Mouse (Mus musculus) right cerebral cortex, adult 2 months (tissue): ENCODE results near the gene Sbno2.

Source experiments
- DNase-seq, 2 experiments: peaks; one replicate each; pipeline ENCODE4 v3.0.0; 2021 to 2022; ENCODE audit warnings: low spot score in 2 of 2

Gene Sbno2

DNA sequence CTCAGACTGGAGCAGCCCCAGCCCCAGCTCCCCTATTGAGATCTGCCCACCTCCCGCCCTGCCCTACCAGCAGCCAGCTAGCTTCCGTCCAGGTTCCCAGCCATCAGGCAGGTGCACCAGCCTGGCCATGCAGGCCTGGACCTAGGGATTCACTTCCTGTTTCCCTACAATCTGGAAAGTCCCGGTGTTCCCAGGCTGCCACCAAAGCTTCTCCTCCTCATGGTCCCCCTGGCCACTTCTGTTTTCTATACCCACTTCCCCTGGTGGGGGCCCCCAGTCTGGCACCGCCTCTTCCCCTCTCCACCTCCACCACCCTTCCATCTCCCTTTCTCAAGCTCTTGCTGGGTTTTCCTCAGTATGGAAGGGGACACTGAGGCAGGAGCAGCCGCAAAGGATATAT, at the start of gene Sbno2:
Gene Sbno2, minus strand, starts transcription at position 112 of the 400 bp plus-strand sequence.
- DNase-seq, result no peak

DNA sequence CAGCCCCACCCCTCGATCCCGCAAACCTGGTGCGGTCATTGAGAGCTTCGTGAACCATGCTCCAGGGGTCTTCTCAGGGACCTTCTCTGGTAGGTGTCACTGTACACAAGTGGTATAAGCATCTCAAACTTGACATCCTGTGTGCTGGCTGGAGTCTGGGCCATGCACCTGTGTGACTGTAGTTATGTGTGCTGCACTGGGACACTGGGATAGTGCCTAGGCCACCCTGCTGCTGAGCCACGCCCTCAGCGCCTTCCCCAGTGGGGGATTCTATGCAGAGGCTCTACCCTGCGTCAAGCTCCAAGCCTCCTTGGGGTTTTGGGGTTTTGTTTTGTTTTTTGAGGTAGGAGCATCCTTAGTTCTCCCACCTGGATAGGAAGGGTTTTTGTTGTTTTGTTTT, 49.0 kb upstream of the Sbno2 start:
- DNase-seq, result no peak

DNA sequence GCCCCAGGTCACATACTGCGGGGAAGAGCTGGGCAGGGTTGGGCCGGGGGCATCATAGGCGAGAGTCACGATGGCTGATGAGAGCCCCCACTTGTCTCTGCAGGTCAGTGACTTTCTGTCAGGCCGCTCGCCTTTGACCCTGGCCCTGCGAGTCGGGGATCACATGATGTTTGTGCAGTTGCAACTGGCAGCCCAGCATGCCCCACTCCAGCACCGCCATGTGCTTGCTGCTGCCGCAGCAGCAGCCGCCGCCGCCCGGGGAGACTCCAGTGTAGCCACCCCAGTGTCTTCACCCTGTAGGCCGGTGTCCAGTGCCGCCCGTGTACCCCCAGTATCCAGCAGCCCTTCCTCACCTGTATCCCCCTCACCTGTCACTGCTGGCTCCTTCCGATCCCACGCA, 48.3 kb upstream of the Sbno2 start:
- no peak for DNase-seq

DNA sequence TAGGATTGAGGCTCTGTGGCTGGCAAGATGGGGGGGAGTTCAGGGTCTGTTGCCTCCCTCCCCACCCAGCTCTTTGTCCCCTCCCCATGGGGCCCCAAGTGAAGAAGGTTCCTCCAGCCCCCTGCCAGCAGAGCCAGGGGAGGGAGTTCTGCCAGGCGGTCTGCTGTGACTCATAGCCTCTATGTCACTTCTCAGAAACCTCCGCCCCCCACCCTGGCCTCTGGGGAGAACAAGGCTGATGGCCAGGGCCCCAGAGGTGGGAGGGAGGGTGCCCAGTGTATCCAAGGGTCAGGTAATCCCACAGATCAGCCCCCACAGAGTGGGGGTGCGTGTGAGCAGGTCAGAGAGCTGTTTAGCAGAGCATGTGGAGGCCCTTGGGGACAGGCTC, 47.5 kb upstream of the Sbno2 start:
- peak; percentile 26 to 27 for DNase-seq

DNA sequence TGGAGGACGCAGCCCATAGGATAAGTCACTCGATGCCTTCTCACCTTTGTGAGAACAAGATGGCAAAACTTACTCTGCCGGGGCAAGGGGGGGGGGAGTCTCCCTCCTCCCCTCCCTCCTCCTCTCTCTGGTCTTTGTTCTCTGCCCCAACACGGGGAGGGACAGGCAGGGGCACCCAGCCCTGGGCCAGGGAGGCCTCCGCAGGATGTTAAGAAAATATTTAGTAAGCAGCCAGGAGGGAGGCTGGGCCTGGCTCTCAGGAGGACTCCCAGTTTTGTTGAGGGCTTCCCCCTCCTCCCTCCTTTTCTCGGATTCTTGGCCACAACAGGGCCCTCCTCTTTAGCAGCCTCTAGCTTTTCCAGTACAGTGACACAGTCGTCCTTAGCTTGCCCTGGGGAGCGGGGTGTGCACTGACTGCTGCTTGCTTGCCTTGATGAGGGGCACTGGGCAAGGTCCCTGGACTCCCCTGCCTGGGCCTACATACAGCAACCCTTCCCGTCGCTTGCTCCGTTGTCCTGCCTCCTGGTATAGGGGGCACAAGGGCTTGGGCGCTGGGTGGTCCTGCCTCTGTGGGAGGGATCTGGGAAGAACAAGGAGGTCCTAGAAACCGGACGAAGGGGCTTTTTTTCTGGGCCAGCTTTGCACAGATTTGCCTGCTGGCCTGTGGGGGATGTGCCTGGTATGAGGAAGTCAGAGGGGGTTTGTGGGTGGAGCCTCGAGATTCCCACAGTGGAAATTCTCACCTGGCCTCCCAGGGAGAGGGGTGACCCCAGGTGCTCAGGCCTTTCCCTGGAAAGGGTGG, 46.9 kb upstream of the Sbno2 start:
- no peak for DNase-seq

DNA sequence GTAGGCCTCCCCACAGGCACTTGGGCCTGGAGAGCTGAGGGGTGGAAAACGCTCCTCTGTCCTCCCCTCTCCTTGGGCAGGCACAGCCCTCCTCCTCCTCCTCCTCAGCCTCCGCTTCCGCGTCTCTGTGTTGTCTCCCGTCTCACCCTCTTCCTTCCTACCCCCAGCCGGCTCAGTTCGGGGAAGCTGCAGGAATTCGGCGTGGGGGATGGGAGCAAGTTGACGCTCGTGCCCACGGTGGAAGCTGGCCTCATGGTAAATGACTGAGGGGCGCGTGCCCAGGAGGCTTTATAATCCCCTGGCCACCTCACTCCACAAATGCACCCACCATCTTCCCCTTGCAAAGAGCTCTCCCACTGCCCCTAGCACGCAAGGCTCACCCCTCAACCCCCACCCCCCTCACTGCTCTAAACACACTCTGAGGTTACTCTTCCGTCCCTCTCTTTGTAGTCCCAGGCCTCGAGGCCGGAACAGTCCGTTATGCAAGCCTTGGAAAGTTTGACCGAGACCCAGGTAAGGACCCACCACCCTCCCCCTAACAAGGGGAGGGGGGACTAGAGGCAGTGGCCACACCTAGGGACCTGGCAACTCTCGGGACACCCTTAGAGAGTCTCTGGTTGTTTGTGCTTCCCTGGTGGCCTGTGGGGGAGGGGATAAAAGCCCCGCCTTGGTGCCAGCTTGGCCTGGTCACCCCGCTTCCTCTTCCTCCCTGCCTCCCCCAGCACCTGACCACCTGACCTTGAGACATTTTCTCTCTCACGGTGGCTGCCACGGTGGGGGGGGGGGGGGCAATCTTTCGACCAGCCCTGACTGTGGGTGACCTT, 46.1 kb upstream of the Sbno2 start:
- peak in 1 of 2 experiments; percentile 74 for DNase-seq

DNA sequence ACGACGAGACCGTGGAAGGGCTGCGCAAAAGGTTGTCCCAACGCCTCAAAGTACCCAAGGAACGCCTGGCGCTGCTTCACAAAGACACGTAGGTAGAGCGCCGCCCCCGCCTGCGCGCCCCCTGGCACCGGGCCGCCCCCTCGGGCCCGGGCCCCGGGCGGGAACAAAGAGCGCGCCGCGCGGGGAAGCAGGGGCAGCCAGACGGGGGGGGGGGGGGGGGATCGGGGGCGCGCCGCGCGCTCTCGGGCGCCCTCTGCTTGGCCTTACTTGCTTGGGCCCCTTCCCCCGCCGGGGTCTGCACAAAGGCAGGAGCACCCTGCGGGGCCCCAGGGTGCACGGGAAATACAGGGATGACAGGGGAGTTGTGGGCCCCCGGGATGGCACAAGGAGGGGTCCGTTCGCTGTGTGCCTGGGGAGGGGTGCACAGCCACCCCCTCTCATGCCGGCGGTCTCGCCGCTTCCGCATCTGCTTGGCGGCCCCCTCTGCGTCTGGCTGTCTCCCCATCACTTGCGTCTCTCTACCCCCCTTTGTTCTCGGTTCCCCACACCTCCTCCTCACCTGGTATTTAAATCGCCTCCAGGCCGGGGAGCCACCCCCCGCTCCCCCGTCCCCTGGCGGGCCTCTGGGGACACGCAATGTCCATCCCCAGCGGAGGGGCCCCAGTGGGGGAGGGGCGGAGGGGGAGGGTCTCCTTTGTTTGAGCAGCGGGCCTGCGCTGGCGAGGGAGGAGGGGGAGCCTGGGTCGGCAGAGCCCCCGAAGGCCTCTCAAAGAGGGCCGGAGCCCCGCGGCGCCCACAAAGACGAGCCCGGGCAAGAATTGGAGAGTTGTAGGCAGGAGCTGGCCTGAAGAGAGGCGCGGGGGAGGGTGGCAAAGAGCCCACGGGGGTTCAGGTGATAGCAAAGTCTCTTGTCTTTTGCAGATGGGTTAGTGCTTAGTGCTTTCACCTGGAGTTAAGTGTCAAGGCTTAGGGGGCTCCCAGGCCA, 45.1 kb upstream of the Sbno2 start:
- peak; percentile 38 to 43 for DNase-seq

DNA sequence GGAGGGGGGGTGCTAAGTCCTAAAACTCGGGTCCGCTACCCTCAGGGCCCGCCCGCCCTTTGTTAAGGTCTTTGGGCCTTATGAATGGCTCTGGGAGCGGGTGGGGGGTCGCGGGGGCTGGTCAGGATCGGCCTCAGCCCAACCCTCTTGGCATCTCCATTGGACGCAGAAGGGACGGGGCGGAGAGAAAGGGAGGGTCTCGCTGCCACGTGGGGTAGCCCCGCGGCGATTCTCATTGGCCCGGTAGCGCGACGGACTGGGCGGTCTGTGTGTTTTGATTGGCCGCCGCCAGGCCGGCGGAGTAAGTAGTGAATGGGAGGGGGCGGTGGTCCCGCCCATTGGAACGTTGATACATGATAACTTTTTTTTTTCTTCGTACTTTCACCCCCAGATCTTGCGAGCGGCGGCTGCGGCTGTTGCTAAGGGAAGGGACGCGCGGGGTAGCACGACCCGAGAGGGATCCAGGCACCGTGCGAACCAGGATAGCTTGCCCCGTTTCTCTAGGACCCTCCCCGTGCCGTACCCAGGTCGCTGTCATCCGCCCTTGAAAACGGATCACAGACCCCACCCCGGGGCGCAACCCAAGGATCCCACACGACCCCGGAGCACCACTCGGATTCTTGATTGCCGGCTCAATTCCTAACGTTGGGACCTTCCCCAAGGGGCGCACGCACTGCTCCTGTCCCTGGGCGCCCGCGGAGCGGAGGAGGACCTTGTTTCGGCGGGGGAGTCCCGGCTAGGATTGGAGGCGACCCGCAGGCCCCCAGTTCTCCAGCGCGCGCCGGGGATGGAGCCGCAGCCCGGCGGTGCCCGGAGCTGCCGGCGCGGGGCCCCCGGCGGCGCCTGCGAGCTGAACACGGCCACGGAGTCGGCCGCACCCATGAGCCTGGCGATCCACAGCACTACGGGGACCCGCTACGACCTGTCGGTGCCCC, 44.2 kb upstream of the Sbno2 start:
- peak; percentile 97 to 98 for DNase-seq

DNA sequence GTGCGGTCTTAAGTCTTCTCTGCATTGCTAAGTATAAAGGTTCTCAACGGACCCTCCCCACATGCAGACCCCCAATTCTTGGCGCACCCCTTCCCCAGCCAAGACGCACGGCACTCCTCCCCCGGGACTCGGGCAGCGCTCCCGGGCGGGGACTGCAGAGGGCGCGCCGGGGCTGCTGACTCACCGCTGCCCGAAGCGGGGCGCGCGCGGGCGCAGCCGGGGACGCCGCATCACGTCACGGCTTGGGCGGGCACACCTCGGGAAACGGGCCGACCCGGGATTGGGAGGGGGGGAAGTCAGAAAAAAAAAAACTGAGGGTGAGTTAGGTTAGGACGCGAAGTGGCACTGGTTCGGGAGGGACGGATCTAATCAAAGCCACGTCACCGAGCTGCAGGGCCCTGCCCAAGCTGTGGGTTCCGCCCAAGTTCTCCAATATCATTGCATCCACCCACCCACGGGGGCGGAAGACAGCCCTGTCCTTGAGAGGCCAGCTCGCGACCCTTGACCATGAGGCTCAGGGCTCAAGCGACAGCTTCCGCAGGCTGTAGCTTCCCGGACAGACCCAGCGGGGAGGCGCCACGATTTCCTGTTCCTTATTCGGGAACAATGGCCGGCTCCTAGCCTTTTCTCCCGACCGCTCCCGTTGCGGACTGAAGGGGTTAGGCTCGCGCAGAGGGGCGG, 43.4 kb upstream of the Sbno2 start:
- peak; percentile 90 to 91 for DNase-seq

DNA sequence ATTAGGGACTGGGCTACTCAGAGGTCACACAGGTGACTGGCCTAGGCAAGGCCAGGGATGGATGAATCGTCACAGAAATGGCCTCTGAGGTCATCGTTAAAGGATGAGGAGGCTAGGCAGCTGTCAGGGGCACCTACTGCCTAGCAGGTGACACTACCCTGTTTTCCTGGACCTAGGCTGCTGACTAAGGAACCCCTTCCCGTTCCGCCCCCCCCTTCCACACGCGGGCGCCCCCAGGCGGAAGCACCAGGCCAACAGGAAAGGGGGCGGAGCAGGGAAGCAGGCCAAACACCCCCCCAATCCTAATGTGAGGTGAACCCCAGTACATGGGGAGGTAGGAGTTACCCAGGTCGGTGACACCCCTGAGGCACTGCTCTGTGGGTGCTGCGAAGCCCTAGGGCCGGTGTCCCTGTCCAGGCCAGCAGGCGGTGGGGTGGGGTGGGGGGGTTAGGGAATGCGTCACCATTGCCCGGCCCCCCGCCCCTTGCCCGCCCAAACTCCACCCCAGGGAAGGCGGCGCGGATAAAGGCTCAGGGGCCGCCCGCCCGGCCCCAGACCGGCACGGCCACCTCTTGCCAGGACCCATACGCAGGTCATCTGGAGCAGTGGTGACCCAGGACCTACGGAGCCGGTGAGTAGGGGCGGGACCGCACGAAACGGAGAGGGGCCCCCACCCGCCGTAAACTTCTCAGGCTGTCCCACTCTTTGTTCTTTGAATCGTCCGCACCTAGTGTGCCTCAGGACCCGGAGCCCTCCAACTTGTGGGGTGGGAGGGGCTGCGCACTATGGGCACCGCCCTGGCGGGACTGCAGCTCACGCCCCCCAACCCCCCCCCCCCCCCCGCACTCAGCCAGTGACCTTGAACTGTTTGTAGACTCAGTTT, 42.6 kb upstream of the Sbno2 start, which contains the start of gene Midn:
Gene Midn, plus strand, starts transcription at position 554 of the 883 bp plus-strand sequence.
- DNase-seq, result peak; percentile 66 to 74

DNA sequence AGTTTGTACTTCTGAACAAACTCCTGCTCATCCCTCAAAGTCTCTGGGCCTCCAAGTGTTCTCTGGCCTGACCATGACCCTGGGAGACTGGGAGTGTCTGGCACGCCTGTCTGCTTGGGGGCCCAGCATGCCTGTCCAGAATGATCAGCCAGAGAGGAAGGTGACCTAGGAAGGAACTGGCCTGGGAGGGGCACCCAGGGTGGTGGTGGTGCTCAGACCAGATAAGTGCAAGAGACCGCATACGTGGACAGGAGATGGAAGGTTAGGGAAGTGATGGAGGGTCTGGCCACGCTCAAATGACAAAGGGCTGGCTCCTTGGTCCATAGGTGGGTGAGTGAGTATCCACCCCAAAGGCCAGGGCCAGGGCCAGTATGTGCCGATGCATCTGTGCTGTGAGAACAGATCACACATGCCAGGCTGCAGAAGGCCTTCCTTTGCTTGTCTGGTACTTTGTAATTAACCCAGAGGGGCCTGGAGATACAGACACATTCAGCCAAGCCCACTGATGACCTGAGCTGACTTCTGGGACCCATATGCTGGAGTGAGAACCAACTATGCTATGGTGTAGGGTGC, 41.9 kb upstream of the Sbno2 start:
- DNase-seq, result no peak

DNA sequence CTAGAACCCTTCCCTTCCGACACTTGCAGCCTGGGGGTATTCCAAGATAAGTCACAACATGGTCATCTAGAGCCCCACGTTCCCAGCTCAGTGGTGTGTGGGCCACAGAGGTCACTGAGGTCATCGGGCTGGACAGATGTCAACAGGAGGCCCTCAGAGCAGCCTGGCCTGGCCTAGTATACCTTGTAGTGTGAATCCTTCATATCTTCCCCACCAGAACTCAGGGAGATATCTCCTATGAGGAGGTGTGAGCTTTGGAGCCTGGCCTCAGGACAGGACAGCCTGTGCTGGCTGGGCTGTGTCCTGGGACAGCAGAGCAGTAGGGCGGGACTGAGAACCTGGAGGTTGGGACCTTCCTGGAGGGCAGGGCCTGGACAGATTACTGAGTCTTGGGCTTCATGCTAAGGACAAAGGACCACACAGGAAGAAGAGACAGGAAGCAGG, 41.2 kb upstream of the Sbno2 start:
- DNase-seq, result no peak

DNA sequence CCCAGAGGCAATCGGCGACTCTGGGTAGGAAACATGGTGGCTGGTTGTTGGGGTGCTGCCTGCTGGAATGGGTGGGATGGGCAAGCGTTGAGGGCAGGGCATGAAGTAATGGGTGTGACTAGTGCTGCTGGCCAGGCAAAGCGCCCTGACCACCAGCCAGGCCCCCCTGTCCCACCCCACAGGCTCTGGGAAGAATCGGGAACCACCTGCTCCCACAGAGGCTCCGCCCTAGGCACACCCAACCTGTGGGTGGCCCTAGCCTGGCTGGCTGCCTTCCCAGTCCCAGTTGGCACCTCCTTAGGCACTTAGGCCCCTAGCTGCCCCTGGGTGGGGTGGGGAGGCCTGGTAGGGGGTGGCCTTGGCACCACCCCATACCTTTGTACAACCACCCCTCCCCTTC, 40.5 kb upstream of the Sbno2 start:
- DNase-seq, result peak in 1 of 2 experiments; percentile 31

DNA sequence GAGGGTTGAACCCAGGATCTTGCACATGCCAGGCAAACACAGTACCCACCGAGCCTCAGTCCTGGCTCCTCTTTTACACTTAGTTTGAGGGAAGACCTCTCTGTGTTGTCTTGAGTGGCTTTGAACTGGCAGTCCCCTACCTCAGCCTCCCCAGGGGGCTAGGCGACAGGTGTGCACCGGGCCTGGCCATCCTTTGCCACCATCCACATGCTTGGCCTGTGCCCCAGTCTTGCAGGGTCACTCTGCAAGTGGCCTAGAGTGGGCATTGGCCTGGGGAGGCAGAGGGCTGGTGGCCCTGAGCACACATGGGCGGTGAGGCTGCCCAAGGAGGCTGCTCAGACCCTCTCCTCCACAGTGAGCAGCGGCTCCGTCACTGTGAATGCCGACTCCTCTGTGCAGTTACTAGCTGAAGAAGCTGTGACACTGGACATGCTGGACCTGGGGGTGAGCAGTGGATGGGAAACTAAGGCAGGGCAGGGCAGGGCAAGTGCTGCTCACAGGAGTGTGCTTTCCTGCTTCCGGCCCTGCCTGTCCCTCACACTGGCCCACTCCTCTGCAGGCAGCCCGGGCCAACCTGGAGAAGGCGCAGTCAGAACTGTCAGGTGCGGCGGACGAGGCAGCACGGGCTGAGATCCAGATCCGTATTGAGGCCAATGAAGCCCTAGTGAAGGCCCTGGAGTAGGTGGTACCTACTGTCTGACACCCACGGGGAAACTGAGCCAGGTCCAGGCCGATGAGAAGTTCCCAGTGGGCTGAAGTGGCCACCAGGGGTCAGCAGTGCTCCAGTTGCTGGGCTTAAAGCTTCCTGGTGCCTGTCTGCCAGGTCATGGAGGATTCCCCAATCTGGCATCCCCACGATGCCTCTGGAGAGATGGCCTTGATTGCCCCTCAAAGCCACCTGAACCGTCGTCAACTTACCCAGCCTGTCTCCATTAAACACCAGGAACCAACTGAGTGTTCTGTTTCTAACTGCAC, 39.8 kb upstream of the Sbno2 start:
- peak; percentile 78 to 80 for DNase-seq

DNA sequence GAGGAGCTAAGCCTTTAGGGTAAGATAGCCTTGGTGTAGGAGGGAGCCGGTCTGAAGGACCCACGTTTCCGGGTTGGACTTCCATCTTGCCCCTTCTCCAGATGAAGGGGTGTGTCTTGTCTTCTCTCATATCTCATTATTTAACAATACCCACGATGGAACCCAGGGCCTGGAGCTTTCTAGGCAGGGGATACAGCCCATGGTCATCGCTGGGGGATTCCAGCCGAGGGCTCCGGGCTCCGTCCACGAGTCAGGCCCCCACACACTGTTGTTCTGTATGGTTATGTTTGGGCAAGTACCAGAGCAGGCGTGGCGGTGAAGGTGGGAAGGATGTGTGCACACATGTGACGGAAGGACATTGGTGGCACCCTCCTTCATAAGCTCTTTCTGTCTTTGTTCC, 38.8 kb upstream of the Sbno2 start:
- DNase-seq, result no peak

DNA sequence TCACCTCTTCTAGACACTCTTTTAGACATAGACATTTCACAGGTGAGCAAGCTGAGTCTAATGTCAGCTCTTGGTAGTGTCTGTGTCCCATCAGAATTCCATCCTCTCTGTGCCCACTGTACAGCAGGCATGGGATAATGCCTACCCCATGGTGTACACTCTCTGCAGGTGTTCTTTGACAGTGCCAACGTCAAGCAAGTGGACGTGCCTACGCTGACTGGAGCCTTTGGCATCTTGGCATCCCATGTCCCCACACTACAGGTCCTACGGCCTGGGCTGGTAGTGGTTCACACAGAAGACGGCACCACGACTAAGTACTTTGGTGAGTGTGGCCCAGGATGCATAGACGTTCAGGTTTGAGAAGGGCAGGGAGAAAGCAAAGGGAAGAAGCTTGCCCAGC, 38.3 kb upstream of the Sbno2 start:
- no peak for DNase-seq

DNA sequence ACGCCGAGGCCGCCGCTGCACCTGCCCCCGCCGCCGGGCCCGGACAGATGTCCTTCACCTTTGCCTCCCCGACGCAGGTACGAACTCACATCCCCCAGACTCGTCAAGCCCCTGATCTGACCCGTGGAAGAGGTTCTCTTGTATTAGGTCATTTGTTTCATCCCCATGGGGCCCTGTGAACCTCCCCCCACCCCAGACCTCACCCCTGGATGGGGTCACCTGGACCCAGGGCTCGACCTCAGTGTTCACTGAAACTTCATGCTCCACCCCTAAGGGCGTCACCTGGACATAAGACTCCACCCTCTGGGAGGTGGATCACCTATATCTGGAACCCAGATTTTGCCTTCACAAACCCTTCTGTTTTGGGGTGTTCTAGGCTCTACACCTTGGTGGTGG, 37.2 kb upstream of the Sbno2 start:
- no peak for DNase-seq
